Mouse (Mus musculus): ENCODE measurements around the gene Rnf5. TPM values are rescaled to one million over a fixed set of nuclear protein-coding genes. Genes with fewer than 3 reads are reported as not detected.
A peak's percentile ranks its signal among the peaks of the same experiment; 100 is the strongest.

The Rnf5 gene
- total RNA-seq, 2 experiments from 2014 or later: 70.7 to 71.5 TPM

DNA sequence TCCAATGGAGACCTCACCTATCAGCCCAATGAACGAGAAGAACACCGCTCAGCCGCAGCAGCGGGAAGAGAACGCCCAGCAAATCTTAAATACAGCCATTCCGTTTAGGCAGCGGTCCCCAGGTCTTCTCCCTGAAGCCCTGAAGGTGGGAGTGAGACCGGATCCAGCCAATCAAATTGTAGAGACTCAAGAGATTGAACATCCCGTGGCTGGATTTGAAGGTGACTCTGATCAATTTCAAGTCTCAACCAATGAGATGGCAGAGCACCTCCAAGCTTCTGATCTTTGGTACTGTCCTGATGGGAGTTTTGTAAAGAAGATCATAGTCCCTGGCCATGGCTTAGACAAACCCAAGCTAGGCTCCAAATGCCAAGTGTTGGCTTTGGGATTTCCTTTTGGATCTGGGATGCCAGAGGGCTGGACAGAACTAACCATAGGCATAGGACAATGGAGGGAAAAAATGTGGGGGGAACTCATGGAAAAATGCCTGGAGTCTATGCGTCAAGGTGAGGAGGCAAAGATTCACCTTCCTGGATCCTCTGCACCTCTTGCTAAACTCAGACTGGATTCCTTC lies 41.9 kb upstream of the Rnf5 start:
- peak overlapping the region; percentile 81 for H3K27ac ChIP-seq

DNA sequence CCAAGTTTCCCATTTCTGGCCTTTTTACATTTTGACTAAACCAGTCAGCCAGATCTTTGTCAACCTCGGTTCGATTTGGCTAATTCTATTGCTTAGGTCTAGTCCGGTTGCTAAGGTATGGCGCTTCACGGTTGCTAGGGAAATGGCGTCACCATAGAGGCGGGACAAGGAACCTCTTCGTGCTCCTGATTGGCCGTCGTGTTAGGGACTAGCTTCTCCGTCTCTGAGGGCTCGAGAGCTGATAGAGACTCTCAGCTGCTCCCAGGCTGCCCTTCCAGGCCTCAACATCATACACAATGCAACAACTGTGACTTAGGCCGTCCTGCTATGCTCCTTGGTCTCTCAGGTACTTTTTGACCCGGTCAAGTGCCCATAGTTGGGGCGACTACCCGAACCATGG lies 41.1 kb upstream of the Rnf5 start, which contains the start of gene Fkbpl:
Fkbpl (plus strand) TSS at position 157 of the 400 bp plus-strand sequence.
- peak; percentile 94 for DNase-seq (ENCODE audit: extremely low spot score in 1 of 2, low spot score in 2 of 2)
- H3K4me3 ChIP-seq: peak within 1 kb of the TSS; percentile 64
- H3K27ac ChIP-seq: peak within 1 kb of the TSS; percentile 81
- intact Hi-C loops (cut with DNase I): loop anchor here (1.0 kb wide), 1 partner anchor 17 kb away; no protein-coding TSS in a partner anchor
- TF ChIP-seq CTCF (IDR thresholded peaks at IDR 0.05): no peak

More for the DNA sequence above, 41.9 kb upstream of the Rnf5 start:
- peak overlapping the region; percentile 64 for H3K4me3 ChIP-seq
- intact Hi-C loops (cut with DNase I): no loop called here
- no peak for DNase-seq (ENCODE audit: extremely low spot score in 1 of 2, low spot score in 2 of 2)
- TF ChIP-seq CTCF (IDR thresholded peaks at IDR 0.05): no peak

GRCm38 (mm10) chr17:34643944-34644343 lies 40.5 kb upstream of the Rnf5 start:
- Histone ChIP-seq H3K4me3 (no peak overlapping the region), H3K27ac (peak overlapping the region; percentile 60)
- no peak for DNase-seq (ENCODE audit: extremely low spot score in 1 of 2, low spot score in 2 of 2)
- TF ChIP-seq CTCF (IDR thresholded peaks at IDR 0.05): no peak
- intact Hi-C loops (cut with DNase I): loop anchor here (1.0 kb wide), 1 partner anchor 17 kb away; no protein-coding TSS in a partner anchor

- TF ChIP-seq CTCF (IDR thresholded peaks at IDR 0.05): no peak
- intact Hi-C loops (cut with DNase I): no loop called here
- Histone ChIP-seq H3K27ac (no peak overlapping the region), H3K4me3 (no peak overlapping the region)
- no peak for DNase-seq (ENCODE audit: extremely low spot score in 1 of 2, low spot score in 2 of 2)
These were observed 39.9 kb upstream of the Rnf5 start for GRCm38 (mm10) chr17:34643379-34643778.

DNA sequence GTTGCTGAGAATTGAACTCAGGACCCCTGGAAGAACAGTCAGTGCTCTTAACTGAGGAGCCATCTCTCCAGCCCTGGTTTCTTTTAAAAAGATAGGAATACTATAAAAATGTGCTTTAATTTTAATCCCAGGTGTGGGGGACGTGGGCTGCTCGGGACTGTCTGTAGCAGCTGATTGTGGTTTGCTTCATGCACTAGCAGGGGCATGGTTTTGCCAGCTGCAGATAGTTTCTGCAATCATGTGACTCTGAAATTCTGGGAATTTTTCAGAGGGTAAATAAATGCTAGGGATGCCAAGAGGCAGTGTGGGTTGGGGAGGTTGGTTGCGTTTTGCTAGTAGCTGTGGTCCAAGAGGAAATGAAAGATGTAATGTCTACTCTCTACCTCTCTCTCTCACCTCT lies 38.5 kb upstream of the Rnf5 start:
- no peak for DNase-seq (ENCODE audit: extremely low spot score in 1 of 2, low spot score in 2 of 2)
- intact Hi-C loops (cut with DNase I): no loop called here

DNA sequence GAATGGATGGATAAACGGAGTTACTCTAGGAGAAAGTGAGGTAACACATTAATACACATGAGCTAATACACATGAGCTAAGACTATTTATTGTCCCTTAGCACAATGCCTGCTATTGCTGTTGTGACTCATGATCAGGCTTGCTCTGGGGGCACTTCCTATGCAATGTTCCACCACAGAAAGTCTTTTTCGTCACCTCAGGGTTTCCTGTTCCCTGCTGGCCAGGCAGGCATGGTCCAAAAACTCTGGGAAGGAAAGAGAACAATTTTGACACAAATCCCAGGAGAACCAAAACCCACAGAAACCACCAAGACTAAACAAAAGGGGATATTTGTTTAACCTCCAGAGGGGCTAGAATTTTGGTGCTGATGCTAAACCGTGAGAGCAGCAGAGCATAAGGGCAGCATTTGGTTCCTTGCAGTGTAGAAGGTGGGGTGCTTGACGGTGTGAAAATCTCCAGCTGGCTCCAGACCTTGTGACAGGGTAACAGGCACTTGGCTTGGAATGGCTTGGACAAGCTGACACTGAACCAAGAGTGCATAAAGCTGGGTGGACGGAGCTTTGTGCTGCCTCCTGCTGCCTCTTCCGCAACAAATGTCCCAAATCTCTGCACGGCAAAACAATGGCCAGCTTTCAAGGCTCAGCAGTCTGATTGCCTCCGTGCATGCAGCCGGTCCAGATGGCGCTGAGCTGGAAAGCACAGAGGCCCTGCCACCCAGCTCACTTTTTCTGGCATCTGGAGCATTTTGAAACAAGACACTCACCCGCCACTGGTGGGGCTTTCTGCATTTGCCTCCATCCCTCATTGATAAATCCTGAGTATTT lies 37.5 kb upstream of the Rnf5 start:
- intact Hi-C loops (cut with DNase I): no loop called here
- peak; percentile 3; the same call in 1 of the 2 replicates for TF ChIP-seq CTCF (IDR thresholded peaks at IDR 0.05)
- no peak for DNase-seq (ENCODE audit: extremely low spot score in 1 of 2, low spot score in 2 of 2)
- Histone ChIP-seq H3K27ac (peak overlapping the region; percentile 69), H3K4me3 (no peak overlapping the region)

More for the DNA sequence above, 38.5 kb upstream of the Rnf5 start:
- TF ChIP-seq CTCF (IDR thresholded peaks at IDR 0.05): no peak
- Histone ChIP-seq H3K27ac (0 out of 2 replicates have a peak overlapping the region, but pooled peaks have one; percentile 69), H3K4me3 (no peak overlapping the region)

- Histone ChIP-seq H3K4me3 (no peak overlapping the region), H3K27ac (peak overlapping the region; percentile 38; the same call in 1 of the 2 replicates)
- TF ChIP-seq CTCF (IDR thresholded peaks at IDR 0.05): no peak
- DNase-seq (ENCODE audit: extremely low spot score in 1 of 2, low spot score in 2 of 2): no peak
- intact Hi-C loops (cut with DNase I): no loop called here
These were observed 36.2 kb upstream of the Rnf5 start for GRCm38 (mm10) chr17:34639461-34640255.

GRCm38 (mm10) chr17:34637459-34637858 lies 34.0 kb upstream of the Rnf5 start:
- no peak for TF ChIP-seq CTCF (IDR thresholded peaks at IDR 0.05)
- Histone ChIP-seq H3K27ac (no peak overlapping the region), H3K4me3 (no peak overlapping the region)
- no peak for DNase-seq (ENCODE audit: extremely low spot score in 1 of 2, low spot score in 2 of 2)
- intact Hi-C loops (cut with DNase I): no loop called here

- intact Hi-C loops (cut with DNase I): no loop called here
- H3K27ac ChIP-seq: no peak overlapping the region
- TF ChIP-seq CTCF (IDR thresholded peaks at IDR 0.05): no peak
- DNase-seq (ENCODE audit: extremely low spot score in 1 of 2, low spot score in 2 of 2): no peak
- H3K4me3 ChIP-seq: no peak overlapping the region
These were observed 32.2 kb upstream of the Rnf5 start for GRCm38 (mm10) chr17:34635671-34636070.

DNA sequence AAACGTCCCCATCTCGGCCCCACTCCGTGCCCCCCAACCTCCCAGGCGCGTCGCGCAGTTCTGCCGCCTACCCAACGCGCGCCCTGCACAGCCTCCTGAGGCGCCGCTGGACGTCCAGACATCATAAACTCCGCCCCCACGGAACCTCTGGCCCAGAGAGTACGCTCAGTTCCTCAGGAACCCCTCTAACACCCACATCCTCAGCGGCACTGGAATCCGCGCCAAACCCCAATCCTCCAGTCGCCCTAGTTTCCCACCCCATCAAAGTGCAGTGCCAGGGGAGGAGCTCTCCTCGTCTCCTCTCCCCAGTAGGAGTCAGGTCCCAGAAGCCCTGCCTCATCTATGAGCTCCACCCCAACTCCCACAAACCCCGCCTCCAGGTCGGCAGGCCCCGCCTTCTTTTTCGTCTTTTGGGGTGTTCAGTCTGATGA lies 28.8 kb upstream of the Rnf5 start:
- peak; percentile 83 to 84 for DNase-seq (ENCODE audit: extremely low spot score in 1 of 2, low spot score in 2 of 2)
- intact Hi-C loops (cut with DNase I): no loop called here
- no peak for TF ChIP-seq CTCF (IDR thresholded peaks at IDR 0.05)
- Histone ChIP-seq H3K27ac (peak overlapping the region; percentile 97), H3K4me3 (peak overlapping the region; percentile 68)

DNA sequence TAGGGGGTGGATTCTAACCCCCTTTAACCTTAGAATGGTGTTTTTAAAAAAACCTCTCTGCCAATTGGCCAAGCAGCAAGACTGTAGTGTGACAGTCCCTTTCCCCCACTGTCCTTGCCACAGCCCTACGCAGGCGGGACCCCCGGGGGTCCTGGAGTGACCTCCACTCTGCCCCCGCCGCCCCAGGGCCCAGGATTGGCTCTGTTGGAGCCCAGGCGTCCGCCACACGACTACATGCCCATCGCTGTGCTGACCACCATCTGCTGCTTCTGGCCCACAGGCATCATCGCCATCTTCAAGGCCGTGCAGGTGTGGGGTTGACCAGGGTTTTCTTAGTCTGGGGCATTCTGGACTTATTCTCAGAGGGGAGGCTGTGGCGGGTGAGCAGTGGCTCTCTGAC lies 28.2 kb upstream of the Rnf5 start:
- Histone ChIP-seq H3K4me3 (peak overlapping the region; percentile 68), H3K27ac (peak overlapping the region; percentile 97)
- intact Hi-C loops (cut with DNase I): no loop called here
- TF ChIP-seq CTCF (IDR thresholded peaks at IDR 0.05): no peak
- no peak for DNase-seq (ENCODE audit: extremely low spot score in 1 of 2, low spot score in 2 of 2)
